Mouse (Mus musculus): ENCODE measurements around the gene Fthl17a.

Gene Fthl17a

DNA sequence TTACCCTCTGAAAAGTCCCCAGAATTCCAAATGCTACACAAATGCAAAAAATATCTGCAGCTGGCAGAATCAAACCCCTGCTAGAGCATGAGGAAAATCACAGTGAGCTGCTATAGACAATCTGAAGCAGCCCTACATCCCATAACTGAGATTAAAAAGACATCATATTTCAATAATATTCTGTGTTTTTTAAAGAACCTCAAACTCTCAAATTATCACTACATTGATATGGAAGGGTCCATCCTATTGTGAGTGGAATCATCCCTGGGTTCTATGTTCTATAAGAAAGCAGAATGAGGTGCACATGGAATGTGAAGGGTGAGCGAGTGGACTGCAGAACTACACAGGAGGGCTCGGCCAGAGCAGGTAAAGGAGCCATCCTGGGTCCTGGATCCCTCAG lies at the start of gene Fthl17a:
Gene Fthl17a (plus strand): TSS at position 301 of the 400 bp plus-strand sequence.
- no peak for DNase-seq (ENCODE audit: extremely low read depth, low read depth, low spot score)

DNA sequence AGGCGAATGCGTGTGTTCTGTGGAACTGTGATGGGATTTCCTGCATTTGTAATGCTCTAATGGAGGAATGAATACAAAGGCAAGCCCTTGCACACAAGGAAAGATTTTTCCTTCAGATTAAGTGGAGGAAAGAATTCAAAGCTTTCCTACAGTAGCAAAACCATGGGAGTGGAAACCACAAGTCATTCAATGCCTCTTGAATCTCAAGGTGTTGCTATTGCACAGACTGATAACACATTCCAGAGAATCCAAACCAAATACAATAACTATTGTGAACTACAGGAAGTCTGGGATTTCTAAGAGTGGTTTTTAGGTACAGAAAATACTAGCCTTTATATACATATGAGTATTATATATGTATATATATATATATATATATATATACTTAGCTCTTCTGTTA lies 42.5 kb upstream of the Fthl17a start:
- DNase-seq (ENCODE audit: extremely low read depth, low read depth, low spot score), result no peak

DNA sequence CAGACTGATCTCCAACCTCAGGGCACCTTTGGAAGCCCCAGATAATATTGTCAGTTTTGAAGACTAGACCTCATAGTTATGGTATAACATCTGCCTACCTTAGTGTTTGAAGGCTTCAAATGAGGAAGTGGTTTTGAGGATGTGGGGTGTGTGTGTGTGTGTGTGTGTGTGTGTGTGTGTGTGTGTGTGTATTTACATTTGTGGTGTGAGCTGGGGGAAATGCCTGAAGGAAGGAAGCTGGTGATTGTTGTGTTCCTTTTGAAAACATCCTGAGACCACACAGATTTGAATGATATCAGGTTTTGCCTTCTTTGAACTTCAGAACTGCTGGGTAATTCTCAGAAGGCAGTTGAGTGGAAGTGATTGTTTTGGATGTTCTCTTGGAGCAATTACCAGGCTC lies 22.6 kb upstream of the Fthl17a start:
- no peak for DNase-seq (ENCODE audit: extremely low read depth, low read depth, low spot score)

DNA sequence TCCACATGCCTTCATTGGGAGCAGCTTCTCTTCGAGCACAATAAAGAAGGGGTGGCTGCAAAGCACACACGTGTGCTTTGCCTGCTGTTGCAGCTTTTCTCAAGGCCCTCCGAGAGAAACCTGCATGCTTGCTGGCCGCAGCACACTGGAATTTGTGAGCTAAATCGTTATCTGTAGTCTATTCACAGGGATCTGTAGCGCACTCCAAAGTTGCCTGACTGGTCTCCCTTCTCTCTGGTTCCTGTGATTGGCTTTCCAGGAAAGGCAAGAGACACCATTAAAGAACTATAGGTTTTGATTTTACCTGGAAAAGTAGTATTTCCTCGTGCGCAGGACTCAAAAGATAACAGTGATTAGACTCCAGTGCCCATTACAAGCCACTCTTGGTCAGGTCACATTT lies 22.3 kb downstream of the Fthl17a start:
- no peak for DNase-seq (ENCODE audit: extremely low read depth, low read depth, low spot score)

DNA sequence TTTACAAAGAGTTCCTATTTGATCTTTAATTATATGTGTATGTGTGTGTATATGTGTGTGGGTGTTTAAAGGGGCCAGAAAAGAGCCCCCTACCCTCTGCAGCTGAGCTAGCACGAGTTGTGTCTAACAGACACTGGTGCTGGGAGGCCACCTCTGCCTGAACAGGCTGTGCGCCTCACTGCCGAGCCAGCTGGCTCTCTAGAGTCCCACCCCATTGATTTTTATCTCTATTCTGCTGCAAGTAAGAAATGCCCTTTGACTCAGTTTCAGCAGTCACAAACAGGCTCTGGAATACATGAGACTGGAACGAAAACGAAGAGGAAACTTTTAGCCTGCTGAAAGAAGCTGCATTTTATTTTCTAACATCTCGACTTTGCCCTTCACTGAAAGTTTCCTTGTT lies 22.8 kb downstream of the Fthl17a start:
- no peak for DNase-seq (ENCODE audit: extremely low read depth, low read depth, low spot score)

DNA sequence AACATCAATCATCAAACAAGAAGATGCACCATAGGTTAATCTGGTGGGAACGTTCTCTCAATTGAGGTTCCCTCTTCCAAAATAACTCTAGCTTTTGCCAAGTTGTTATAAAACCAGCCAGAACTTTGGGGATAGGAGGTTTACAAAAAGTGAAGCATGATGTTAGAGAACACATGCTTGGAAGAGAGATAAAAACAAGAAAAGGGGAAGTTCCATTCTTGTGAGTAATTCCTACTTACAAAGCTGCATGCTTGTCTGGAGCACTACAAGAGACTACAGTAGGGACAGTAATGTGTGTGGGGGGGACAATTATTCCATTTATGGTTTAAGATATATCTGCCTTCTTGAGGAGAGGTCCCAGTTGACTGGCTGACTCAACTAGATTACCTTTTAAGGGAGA lies 40.4 kb downstream of the Fthl17a start:
- no peak for DNase-seq (ENCODE audit: extremely low read depth, low read depth, low spot score)

DNA sequence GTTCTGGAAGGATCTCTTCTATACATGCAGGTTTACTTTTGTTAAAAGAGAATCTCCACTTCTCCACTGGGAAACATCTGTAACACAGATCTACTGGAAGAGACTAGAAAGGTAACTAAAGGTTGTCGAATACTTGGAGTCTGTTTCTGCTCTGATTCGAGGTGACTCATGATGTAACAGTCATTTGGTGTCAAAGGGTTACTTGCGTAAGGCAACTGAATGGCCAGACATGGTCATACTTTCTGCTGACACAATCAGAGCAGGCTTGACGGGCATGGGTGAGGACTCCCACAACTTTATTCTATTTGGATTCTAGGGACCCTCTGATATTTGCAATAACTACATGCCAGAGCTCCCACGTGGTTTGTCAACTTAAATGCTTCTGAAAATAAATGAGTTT lies 43.3 kb downstream of the Fthl17a start:
- DNase-seq (ENCODE audit: extremely low read depth, low read depth, low spot score), result no peak

DNA sequence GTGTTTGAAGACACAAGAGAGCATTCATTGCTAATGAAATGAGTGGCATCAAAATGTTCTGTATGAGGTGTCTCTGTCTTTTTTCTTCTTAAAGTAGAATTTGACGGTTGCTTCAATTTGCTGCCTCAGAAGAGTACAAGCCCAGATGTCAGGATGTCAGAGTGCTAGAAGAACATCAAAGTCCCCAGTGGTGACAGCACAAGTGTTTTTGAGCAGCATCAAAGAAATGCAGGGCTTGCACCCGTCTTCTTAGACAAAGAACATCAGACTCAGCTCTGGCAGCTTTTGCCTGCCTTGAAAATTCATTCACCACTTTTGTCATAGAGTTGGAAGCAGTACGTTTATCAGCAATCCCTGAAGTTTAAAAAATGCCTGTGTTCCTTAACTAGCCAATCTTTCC lies 44.5 kb downstream of the Fthl17a start:
- no peak for DNase-seq (ENCODE audit: extremely low read depth, low read depth, low spot score)

DNA sequence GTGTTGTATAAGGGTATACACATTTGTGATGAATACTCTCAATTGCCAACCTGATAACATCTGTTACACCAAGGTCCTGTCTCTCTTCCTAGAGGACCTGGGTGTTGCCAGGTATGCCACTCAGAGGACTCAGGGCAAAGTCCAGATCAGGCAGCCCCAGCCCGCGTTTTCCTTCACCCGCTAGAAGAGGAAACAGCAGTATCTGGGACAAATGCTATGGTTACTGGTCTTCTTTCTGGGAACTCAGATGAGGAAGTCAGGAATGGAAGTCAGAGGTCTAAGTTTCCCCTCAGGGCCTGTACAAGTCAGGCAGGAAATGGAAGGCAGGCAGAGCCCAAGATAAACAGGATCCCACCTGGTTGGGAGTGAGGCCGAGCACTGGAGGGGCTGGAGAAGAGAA lies 55.2 kb downstream of the Fthl17a start:
- DNase-seq (ENCODE audit: extremely low read depth, low read depth, low spot score), result no peak

DNA sequence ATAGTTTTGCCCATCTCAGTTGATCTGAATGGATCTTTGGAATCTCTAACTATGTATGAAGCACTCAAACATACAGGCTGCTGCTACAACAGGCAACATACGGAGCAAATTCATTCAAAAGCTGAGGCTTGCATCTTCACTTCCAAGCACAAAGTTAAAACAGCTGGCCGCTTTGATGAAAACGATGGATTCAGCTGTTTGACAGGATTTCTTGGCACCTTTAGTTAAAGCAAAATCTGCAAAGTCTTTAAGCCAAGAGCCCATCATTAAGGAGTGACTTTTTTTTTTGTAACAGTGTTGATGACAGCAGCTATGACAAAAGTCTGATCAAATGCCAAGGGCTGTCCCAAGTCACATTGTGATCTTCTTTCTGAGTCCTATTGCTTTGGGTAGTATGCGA lies 69.1 kb downstream of the Fthl17a start:
- DNase-seq (ENCODE audit: extremely low read depth, low read depth, low spot score), result no peak

DNA sequence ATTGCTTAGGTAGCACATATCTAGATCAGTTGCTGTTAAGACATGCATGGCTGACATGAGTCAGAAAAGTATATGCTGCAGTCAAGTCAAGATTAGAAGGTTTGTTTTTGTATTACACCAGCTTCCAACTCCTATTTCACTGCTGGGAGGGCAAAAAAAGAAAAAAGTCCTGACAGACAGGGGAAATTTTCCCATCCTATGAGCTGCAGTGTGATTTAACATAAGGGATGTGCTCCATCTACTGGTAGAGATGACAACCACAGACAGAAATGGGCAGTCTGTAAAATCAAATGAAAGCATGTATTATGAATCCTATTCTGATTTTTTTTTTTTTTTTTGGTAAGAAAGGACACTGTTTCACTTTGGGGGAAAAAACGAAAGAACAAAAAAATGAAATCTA lies 69.7 kb downstream of the Fthl17a start:
- no peak for DNase-seq (ENCODE audit: extremely low read depth, low read depth, low spot score)
